7 mouse cellular contexts compared by ENCODE assay signal in genomic region chr14:100457870-100458726, GRCm38 (mm10).
DNase-seq lines count a peak whose midpoint lies in the region; ATAC-seq lines count a peak whose summit lies in the region.

No protein-coding gene starts in this region.

- no peaks in the 10 kb centered on the region for H3K27me3 ChIP-seq in hindbrain, embryonic 11.5 days (ENCODE audit: control insufficient read depth, insufficient read depth, low read length)
- H3K27me3 ChIP-seq in limb, embryonic 11.5 days (ENCODE audit: control insufficient read depth, insufficient read depth, low read length): no peaks in the 10 kb centered on the region
- no peaks in the 10 kb centered on the region for H3K27me3 ChIP-seq in stomach, embryonic 14.5 days (ENCODE audit: control insufficient read depth, insufficient read depth, low read length)

- no peaks in the 10 kb centered on the region for H3K36me3 ChIP-seq in hindbrain, embryonic 11.5 days (ENCODE audit: control insufficient read depth, insufficient read depth, low read length)
- no peaks in the 10 kb centered on the region for H3K36me3 ChIP-seq in limb, embryonic 11.5 days (ENCODE audit: control insufficient read depth, insufficient read depth, low read length)
- no peaks in the 10 kb centered on the region for H3K36me3 ChIP-seq in stomach, embryonic 14.5 days (ENCODE audit: control insufficient read depth, insufficient read depth, low read length)

- ATAC-seq in hindbrain, embryonic 11.5 days (ENCODE audit: low FRiP score): no peak
- no peak for ATAC-seq in limb, embryonic 11.5 days (ENCODE audit: insufficient number of reproducible peaks, low FRiP score, low TSS enrichment, low read depth)
- ATAC-seq in stomach, embryonic 14.5 days (ENCODE audit: insufficient number of reproducible peaks, insufficient read depth, low FRiP score, low read depth): no peak
- ATAC-seq in megakaryocyte-erythroid progenitor cell, adult 5-6 weeks (replicated peaks; ENCODE audit: low FRiP score, low TSS enrichment, poor library complexity, severe bottlenecking): no peak

- H3K4me2 ChIP-seq in hindbrain, embryonic 11.5 days (replicated peaks; ENCODE audit: low read depth, low read length): no peak overlapping the region
- no peak overlapping the region for H3K4me2 ChIP-seq in limb, embryonic 11.5 days (ENCODE audit: low read depth, severe bottlenecking)
- no peak overlapping the region for H3K4me2 ChIP-seq in stomach, embryonic 14.5 days (replicated peaks; ENCODE audit: low read depth, low read length)

- peaks cover 7% of the 10 kb centered on the region for H3K4me1 ChIP-seq in hindbrain, embryonic 11.5 days (replicated peaks; ENCODE audit: control insufficient read depth, insufficient read depth, low read length)
- peaks cover 17% of the 10 kb centered on the region for H3K4me1 ChIP-seq in limb, embryonic 11.5 days (ENCODE audit: control insufficient read depth, insufficient read depth, low read length)
- peaks cover 25% of the 10 kb centered on the region for H3K4me1 ChIP-seq in stomach, embryonic 14.5 days (ENCODE audit: control insufficient read depth, insufficient read depth, low read length)

- peak; percentile 32 to 45 for DNase-seq in right cerebral cortex, postnatal 10 days (ENCODE audit: low spot score in 2 of 2)
- DNase-seq in right cerebral cortex, adult 18-20 months: no peak
- DNase-seq in hindbrain, embryonic 11.5 days (ENCODE audit: low spot score): peak; percentile 17
- no peak for DNase-seq in limb, embryonic 11.5 days (ENCODE audit: low spot score)
- DNase-seq in natural killer cell, adult 2 months (ENCODE audit: low spot score in 2 of 2): no peak

- no peak overlapping the region for H3K9ac ChIP-seq in hindbrain, embryonic 11.5 days (ENCODE audit: low read depth, low read length)
- H3K9ac ChIP-seq in limb, embryonic 11.5 days (ENCODE audit: low read length): 0 out of 2 replicates have a peak overlapping the region, but pooled peaks have one; percentile 2
- no peak overlapping the region for H3K9ac ChIP-seq in stomach, embryonic 14.5 days (replicated peaks; ENCODE audit: low read depth, low read length)

- no peaks in the 10 kb centered on the region for H3K9me3 ChIP-seq in hindbrain, embryonic 11.5 days (ENCODE audit: control insufficient read depth, low read length)
- no peaks in the 10 kb centered on the region for H3K9me3 ChIP-seq in limb, embryonic 11.5 days (ENCODE audit: control insufficient read depth, low read length)
- H3K9me3 ChIP-seq in stomach, embryonic 14.5 days (ENCODE audit: control insufficient read depth, low read depth, low read length): no peaks in the 10 kb centered on the region

- peak overlapping the region; percentile 51; the same call in 1 of the 2 replicates for H3K27ac ChIP-seq in hindbrain, embryonic 11.5 days (ENCODE audit: low read depth, low read length)
- H3K27ac ChIP-seq in limb, embryonic 11.5 days (replicated peaks; ENCODE audit: low read depth, low read length): peak overlapping the region; percentile 57; the same call in 1 of the 2 replicates
- peak overlapping the region; percentile 33; the same call in 1 of the 2 replicates for H3K27ac ChIP-seq in stomach, embryonic 14.5 days (ENCODE audit: low read length)

- no peak overlapping the region for H3K4me3 ChIP-seq in hindbrain, embryonic 11.5 days (ENCODE audit: low read depth, low read length)
- H3K4me3 ChIP-seq in limb, embryonic 11.5 days (ENCODE audit: low read depth, low read length): no peak overlapping the region
- H3K4me3 ChIP-seq in stomach, embryonic 14.5 days (ENCODE audit: low read depth, low read length): no peak overlapping the region

- 34% methylated on average over 7 of the region's 7 CpGs for WGBS in hindbrain, embryonic 11.5 days
- 48% methylated on average over 7 of the region's 7 CpGs for WGBS in limb, embryonic 11.5 days
- WGBS in stomach, embryonic 14.5 days: 38% methylated on average over 7 of the region's 7 CpGs

Comparison
In these comparisons a context has a peak if more than half of its experiments do, and no peak if none do; other contexts are left out.
1. DNase-seq: peak in right cerebral cortex, postnatal 10 days (2 of 2) and hindbrain, embryonic 11.5 days (single experiment); none in right cerebral cortex, adult 18-20 months (single experiment), limb, embryonic 11.5 days (single experiment) and natural killer cell, adult 2 months (0 of 2).
2. Peak in every context shown above with its lines, with median percentiles within 50 percentile points of each other: H3K27ac ChIP-seq.